Mouse (Mus musculus) lung, embryonic 14.5 days (tissue): ENCODE data around the gene Gm10642. TPM values are rescaled to one million over a fixed set of nuclear protein-coding genes. Genes with fewer than 3 reads are reported as not detected.

ENCODE experiments used
- ATAC-seq: fragments of 200-750 bp; cut with Nextera tagmentation; 2 replicates; pipeline ENCODE4 v1.8.0; 2017; ENCODE audit warnings: mild to moderate bottlenecking, moderate TSS enrichment, moderate library complexity; ENCODE audit not compliant: insufficient read depth
- DNase-seq: peaks from one replicate; pipeline ENCODE4 v3.0.0-alpha.2; 2015
- H3K27ac ChIP-seq: fragments of 300-500 bp; sonication (generic); 2 replicates; pipeline ENCODE4 v1.5.1; 2014; ENCODE audit warnings: low read depth, mild to moderate bottlenecking, moderate library complexity
- H3K27me3 ChIP-seq: fragments of 300-500 bp; sonication (generic); 2 replicates; pipeline ENCODE4 v1.6.1; 2014; ENCODE audit warnings: low read length, control low read depth; ENCODE audit not compliant: insufficient read depth
- H3K36me3 ChIP-seq: fragments of 300-500 bp; sonication (generic); 2 replicates; pipeline ENCODE4 v1.6.1; 2014; ENCODE audit warnings: control low read depth; ENCODE audit not compliant: insufficient read depth
- H3K4me1 ChIP-seq: fragments of 300-500 bp; sonication (generic); 2 replicates; pipeline ENCODE4 v1.6.1; 2014; ENCODE audit warnings: antibody characterized with exemption, control low read depth; ENCODE audit not compliant: insufficient read depth
- H3K4me2 ChIP-seq: fragments of 300-500 bp; sonication (generic); 2 replicates; pipeline ENCODE4 v1.6.1; 2014; ENCODE audit warnings: mild to moderate bottlenecking
- H3K4me3 ChIP-seq: fragments of 300-500 bp; sonication (generic); 2 replicates; pipeline ENCODE4 v1.5.1; 2014; ENCODE audit warnings: low read depth, low read length
- H3K9ac ChIP-seq: fragments of 300-500 bp; sonication (generic); 2 replicates; pipeline ENCODE4 v1.6.1; 2014
- H3K9me3 ChIP-seq: fragments of 300-500 bp; sonication (generic); 2 replicates; pipeline ENCODE4 v1.6.1; 2016; ENCODE audit warnings: low read depth, low read length, control low read depth
- CTCF ChIP-seq: IDR thresholded peaks from 2 replicates; pipeline ENCODE4 v1.5.1; 2016; ENCODE audit warnings: antibody characterized with exemption, low read depth
- WGBS: fragments of 180-500 bp; shearing (Covaris S2); extraction: QIAGEN DNeasy Blood & Tissue Kit; methylation state at CpG from one replicate; pipeline ENCODE4 v1.1.7; 2014; 5-methylcytosine and 5-hydroxymethylcytosine counted together
- polyA plus RNA-seq: library from polyadenylated mRNA; unstranded; fragments of >200 nt; fragmentation: Nextera tagmentation; extraction: Ambion mirVana; gene quantifications from 2 replicates; pipeline ENCODE4 v1.2.1, GENCODE M21; 2014

Gene Gm10642
- polyA plus RNA-seq, 1 experiment from 2014 or later, result 0.45 TPM

DNA sequence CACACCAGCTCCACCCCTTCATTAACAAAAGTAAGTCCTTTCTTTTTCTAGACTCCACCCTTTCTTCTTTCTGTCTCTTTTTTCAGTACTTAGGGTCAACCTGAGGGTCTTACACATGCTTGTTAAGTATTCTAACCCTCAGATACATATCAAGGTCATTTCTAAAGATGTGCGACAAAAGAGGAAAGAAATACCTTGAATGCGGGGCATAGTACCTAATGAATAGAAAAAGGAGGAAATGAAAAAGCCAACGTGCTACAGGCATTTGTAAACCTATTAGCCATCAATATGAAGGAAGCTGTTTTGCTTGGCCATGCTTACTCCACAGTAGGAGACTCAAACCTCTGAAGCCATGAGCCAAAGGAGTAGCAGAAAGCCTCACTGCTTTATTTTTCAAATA, 33.9 kb downstream of the Gm10642 start:
- ATAC-seq, result no peak
- 0 out of 2 replicates have a peak, but pooled peaks cover 2% of the 10 kb centered on the region for H3K4me1 ChIP-seq
- H3K27ac ChIP-seq, result no peak overlapping the region
- H3K4me3 ChIP-seq, result no peak overlapping the region
- no peak for DNase-seq
- H3K36me3 ChIP-seq, result no peaks in the 10 kb centered on the region
- H3K27me3 ChIP-seq, result no peaks in the 10 kb centered on the region
- H3K9ac ChIP-seq, result no peak overlapping the region
- TF ChIP-seq CTCF, result no peak
- WGBS, result 81% methylated on average over 3 of the region's 3 CpGs
- no peaks in the 10 kb centered on the region for H3K9me3 ChIP-seq
- no peak overlapping the region for H3K4me2 ChIP-seq

DNA sequence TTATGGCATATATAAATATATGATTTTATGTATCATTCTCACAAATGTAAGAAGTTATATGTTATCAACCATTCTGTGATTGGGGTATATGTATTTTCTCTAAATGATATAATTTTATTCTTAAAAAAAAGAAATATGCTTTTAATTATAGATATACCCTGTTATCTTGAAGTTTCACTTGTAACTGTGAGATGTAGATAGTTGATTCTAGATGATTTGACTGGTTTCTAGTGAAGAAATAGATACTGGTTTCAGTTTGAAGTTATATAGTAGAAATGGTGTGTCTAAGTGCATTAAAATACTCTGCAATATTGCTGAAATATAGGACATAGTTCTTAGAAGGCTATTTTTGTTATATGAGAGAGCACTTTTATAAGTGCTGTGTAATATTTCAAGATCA, 34.5 kb downstream of the Gm10642 start:
- no peaks in the 10 kb centered on the region for H3K36me3 ChIP-seq
- H3K4me2 ChIP-seq, result no peak overlapping the region
- 0 out of 2 replicates have a peak, but pooled peaks cover 2% of the 10 kb centered on the region for H3K4me1 ChIP-seq
- DNase-seq (no peak), ATAC-seq (no peak)
- H3K27ac ChIP-seq, result no peak overlapping the region
- no peaks in the 10 kb centered on the region for H3K9me3 ChIP-seq
- H3K27me3 ChIP-seq, result no peaks in the 10 kb centered on the region
- no peak overlapping the region for H3K9ac ChIP-seq
- H3K4me3 ChIP-seq, result no peak overlapping the region
- no peak for TF ChIP-seq CTCF

DNA sequence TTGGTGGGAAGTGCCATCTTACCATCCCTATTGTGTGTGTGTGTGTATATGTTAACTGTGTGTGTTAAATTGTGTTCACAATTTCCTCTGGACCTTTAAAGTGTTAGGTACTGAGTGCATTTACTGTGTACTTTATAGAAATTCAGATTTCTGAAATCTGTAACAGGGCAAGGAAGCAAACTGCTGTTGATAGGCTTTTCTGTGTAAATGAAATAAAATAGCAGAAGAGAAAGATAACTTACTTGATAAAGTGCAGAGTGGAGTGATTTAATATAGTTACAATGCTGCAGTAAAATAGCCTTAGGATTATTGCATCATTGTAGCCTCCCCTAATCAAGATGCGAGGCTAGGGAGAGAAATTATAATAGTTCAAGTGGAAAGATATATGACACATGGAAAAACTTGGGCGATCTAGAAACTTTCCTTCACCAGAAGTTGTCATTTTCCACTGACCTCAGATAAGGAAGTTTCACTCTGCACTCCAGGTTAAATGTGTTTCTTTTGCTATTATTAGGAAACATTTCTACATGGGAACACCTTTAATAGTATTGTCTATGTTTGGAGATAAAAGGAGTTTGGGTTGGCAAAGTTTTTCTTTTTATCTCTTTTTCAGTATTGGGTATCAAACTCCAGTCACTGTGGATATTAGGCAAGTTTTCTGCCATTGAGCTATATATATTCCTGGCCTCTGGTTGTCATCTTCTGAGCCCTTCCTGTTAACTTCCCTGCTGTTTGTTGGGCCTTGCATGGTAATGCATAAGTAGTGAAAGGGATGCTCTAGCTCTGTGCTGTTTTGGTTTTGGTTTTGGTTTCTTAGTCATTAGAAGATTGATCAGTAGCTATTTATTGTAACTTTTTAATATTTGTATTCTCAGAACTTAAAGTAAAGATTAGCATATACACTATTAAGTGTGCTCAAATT, 36.0 kb downstream of the Gm10642 start:
- DNase-seq (no peak), ATAC-seq (no peak)
- no peak overlapping the region for H3K4me3 ChIP-seq
- H3K27me3 ChIP-seq, result no peaks in the 10 kb centered on the region
- H3K4me1 ChIP-seq, result 0 out of 2 replicates have a peak, but pooled peaks cover 2% of the 10 kb centered on the region
- H3K27ac ChIP-seq, result no peak overlapping the region
- no peaks in the 10 kb centered on the region for H3K9me3 ChIP-seq
- H3K4me2 ChIP-seq, result no peak overlapping the region
- TF ChIP-seq CTCF, result no peak
- WGBS, result 59% methylated on average over 2 of the region's 2 CpGs
- H3K36me3 ChIP-seq, result no peaks in the 10 kb centered on the region
- no peak overlapping the region for H3K9ac ChIP-seq

- Histone ChIP-seq H3K27ac (no peak overlapping the region), H3K9me3 (no peaks in the 10 kb centered on the region), H3K27me3 (no peaks in the 10 kb centered on the region), H3K4me2 (no peak overlapping the region), H3K36me3 (no peaks in the 10 kb centered on the region), H3K4me1 (no peaks in the 10 kb centered on the region), H3K4me3 (no peak overlapping the region), H3K9ac (no peak overlapping the region)
- no peak for ATAC-seq
- no peak for DNase-seq
- 87% methylated on average over 2 of the region's 2 CpGs for WGBS
- no peak for TF ChIP-seq CTCF
Measured at GRCm38 (mm10) chr9:70695723-70696122, 39.7 kb downstream of the Gm10642 start.

DNA sequence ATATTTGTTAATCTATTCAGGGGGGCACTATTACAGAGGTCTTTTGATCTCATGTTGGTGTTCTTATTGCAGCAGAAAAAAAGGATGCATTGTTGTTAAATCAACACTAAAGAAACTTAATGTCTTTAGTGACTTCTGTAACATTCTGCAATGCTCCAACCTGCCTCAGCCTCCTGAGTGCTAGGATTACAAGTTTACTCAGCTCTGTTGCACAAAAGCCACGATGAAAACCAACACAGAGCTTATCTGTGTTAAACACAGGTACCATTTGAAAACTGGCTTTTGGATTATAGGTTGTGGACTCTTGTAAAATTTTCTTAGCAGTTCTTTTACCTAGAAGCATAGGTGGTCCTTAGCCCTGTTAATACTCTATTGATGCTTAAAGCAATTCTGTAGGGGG, 42.0 kb downstream of the Gm10642 start:
- Histone ChIP-seq H3K9me3 (no peaks in the 10 kb centered on the region), H3K27ac (no peak overlapping the region), H3K27me3 (no peaks in the 10 kb centered on the region), H3K36me3 (no peaks in the 10 kb centered on the region), H3K4me3 (no peak overlapping the region), H3K4me2 (no peak overlapping the region), H3K9ac (no peak overlapping the region), H3K4me1 (no peaks in the 10 kb centered on the region)
- TF ChIP-seq CTCF, result no peak
- ATAC-seq (no peak), DNase-seq (no peak)
- 50% methylated on average over 1 of the region's 1 CpGs for WGBS

DNA sequence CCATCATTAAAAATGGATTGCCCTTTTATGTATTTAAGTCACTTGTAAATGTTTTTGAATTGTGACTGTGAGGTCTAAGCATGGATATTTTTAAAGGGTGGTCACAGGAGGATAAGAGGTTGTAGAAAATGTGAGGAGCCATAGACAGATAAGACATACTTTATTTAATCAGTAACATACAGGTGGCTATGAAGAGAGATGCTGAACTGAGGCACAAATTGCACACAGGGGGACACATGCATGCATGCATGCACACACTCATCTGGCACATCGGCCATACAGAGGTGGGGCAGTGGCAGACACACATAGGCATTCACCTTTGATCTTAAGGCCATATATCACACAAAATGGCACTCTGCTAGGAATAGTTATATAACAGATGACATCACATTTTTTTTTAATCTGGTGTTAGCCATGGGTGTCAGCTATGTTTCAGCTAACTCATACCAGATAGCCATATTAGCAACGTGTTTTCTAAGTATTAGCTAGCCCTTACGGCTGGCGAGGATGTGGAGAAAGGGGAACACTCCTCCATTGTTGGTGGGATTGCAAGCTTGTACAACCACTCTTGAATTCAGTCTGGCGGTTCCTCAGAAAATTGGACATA, 47.6 kb downstream of the Gm10642 start:
- ATAC-seq (no peak), DNase-seq (no peak)
- Histone ChIP-seq H3K9me3 (no peaks in the 10 kb centered on the region), H3K4me1 (no peaks in the 10 kb centered on the region), H3K4me3 (no peak overlapping the region), H3K4me2 (no peak overlapping the region), H3K9ac (no peak overlapping the region), H3K36me3 (peaks cover 10% of the 10 kb centered on the region; the same call in 1 of the 2 replicates), H3K27ac (no peak overlapping the region), H3K27me3 (no peaks in the 10 kb centered on the region)
- no peak for TF ChIP-seq CTCF
- WGBS, result 88% methylated on average over 5 of the region's 5 CpGs

DNA sequence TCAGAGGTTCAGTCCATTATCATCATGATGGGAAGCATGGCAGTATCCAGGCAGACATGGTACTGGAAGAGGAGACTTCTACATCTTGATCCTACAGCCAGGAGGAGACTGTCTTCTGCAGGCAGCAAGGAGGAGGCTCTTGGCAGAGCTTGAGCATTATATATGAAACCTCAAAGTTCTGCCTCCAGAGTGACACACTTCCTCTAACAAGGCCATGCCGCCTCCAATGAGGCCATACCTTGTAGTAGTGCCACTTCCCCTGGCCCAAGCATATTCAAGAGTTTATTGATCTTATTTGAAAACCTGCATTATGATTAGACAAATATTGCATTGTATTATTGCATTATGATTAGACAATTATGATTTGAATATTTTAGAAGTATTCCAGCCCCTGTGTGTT, 50.4 kb downstream of the Gm10642 start:
- Histone ChIP-seq H3K36me3 (peaks cover 10% of the 10 kb centered on the region; the same call in 1 of the 2 replicates), H3K27ac (no peak overlapping the region), H3K4me2 (no peak overlapping the region), H3K9ac (no peak overlapping the region), H3K9me3 (no peaks in the 10 kb centered on the region), H3K27me3 (no peaks in the 10 kb centered on the region), H3K4me1 (no peaks in the 10 kb centered on the region), H3K4me3 (no peak overlapping the region)
- WGBS, result 91% methylated on average over 1 of the region's 1 CpGs
- ATAC-seq (no peak), DNase-seq (no peak)
- TF ChIP-seq CTCF, result no peak

Other genes starting within 250 kb of the Gm10642 start
- 247 and 251 TPM in 2 replicates for gene Ccnb2, start 234.7 kb upstream of the Gm10642 start, polyA plus RNA-seq
- gene Rnf111, start 152.5 kb upstream of the Gm10642 start, polyA plus RNA-seq, result 28.5 and 29.2 TPM in 2 replicates
- 55.0 and 55.9 TPM in 2 replicates for gene Sltm, start 113.5 kb upstream of the Gm10642 start, polyA plus RNA-seq
- 10.6 and 11.2 TPM in 2 replicates for gene Mindy2, start 923 bp downstream of the Gm10642 start, polyA plus RNA-seq
- gene Adam10, start 22.7 kb downstream of the Gm10642 start, polyA plus RNA-seq, result 80.2 and 86.0 TPM in 2 replicates